Mouse (Mus musculus) forebrain, embryonic 14.5 days (tissue): ENCODE results near the gene Ralgps1. TPM values are rescaled to one million over a fixed set of nuclear protein-coding genes. Genes with fewer than 3 reads are reported as not detected.

Source experiments
- ATAC-seq: fragments of 200-750 bp; cut with Nextera tagmentation; 2 replicates; pipeline ENCODE4 v1.8.0; 2017; ENCODE audit warnings: mild to moderate bottlenecking, moderate library complexity
- DNase-seq: peaks from one replicate; pipeline ENCODE4 v3.0.0-alpha.2; 2015; ENCODE audit warnings: low spot score
- H3K27ac ChIP-seq: fragments of 300-500 bp; sonication (generic); 2 replicates; pipeline ENCODE4 v1.5.1; 2014; ENCODE audit warnings: low read depth, mild to moderate bottlenecking, control low read depth, low read length, moderate library complexity
- H3K27me3 ChIP-seq: fragments of 300-500 bp; sonication (generic); replicated peaks from 2 replicates; pipeline ENCODE4 v1.6.1; 2014; ENCODE audit warnings: low read length, control low read depth, mixed read lengths; ENCODE audit not compliant: control insufficient read depth, insufficient read depth
- H3K36me3 ChIP-seq: fragments of 300-500 bp; sonication (generic); 2 replicates; pipeline ENCODE4 v1.6.1; 2014; ENCODE audit warnings: low read length, control low read depth; ENCODE audit not compliant: control insufficient read depth, insufficient read depth
- H3K4me1 ChIP-seq: fragments of 300-500 bp; sonication (generic); 2 replicates; pipeline ENCODE4 v1.6.1; 2014; ENCODE audit warnings: antibody characterized with exemption, low read length, control low read depth; ENCODE audit not compliant: control insufficient read depth, insufficient read depth
- H3K4me2 ChIP-seq: fragments of 300-500 bp; sonication (generic); 2 replicates; pipeline ENCODE4 v1.6.1; 2014; ENCODE audit warnings: mild to moderate bottlenecking, control low read depth, low read length
- H3K4me3 ChIP-seq: fragments of 300-500 bp; sonication (generic); 2 replicates; pipeline ENCODE4 v1.5.1; 2014; ENCODE audit warnings: low read depth, low read length, control low read depth
- H3K9ac ChIP-seq: fragments of 300-500 bp; sonication (generic); 2 replicates; pipeline ENCODE4 v1.6.1; 2014; ENCODE audit warnings: mild to moderate bottlenecking, low read length, control low read depth, moderate library complexity
- H3K9me3 ChIP-seq: fragments of 300-500 bp; sonication (generic); replicated peaks from 2 replicates; pipeline ENCODE4 v1.6.1; 2016; ENCODE audit warnings: low read length, control low read depth, mixed read lengths; ENCODE audit not compliant: control insufficient read depth
- WGBS: fragments of 180-500 bp; shearing (Covaris S2); extraction: QIAGEN DNeasy Blood & Tissue Kit; methylation state at CpG from one replicate; pipeline ENCODE4 v1.1.7; 2014; 5-methylcytosine and 5-hydroxymethylcytosine counted together
- polyA plus RNA-seq: library from polyadenylated mRNA; unstranded; fragments of >200 nt; fragmentation: Nextera tagmentation; extraction: Ambion mirVana; gene quantifications from 2 replicates; pipeline ENCODE4 v1.2.1, GENCODE M21; 2014

Gene Ralgps1
- polyA plus RNA-seq, 1 experiment from 2014 or later: 32.6 TPM

- 86% methylated on average over 12 of the region's 12 CpGs for WGBS
- Histone ChIP-seq H3K4me1 (no peaks in the 10 kb centered on the region), H3K4me2 (no peak overlapping the region), H3K4me3 (no peak overlapping the region), H3K27me3 (no peaks in the 10 kb centered on the region), H3K27ac (no peak overlapping the region), H3K36me3 (peaks cover 22% of the 10 kb centered on the region), H3K9me3 (no peaks in the 10 kb centered on the region), H3K9ac (no peak overlapping the region)
- ATAC-seq (no peak), DNase-seq (peak; percentile 10)
Observed at GRCm38 (mm10) chr2:33274719-33275490, 96.4 kb downstream of the Ralgps1 start.

GRCm38 (mm10) chr2:33272665-33273439 lies 98.4 kb downstream of the Ralgps1 start:
- DNase-seq (no peak), ATAC-seq (no peak)
- Histone ChIP-seq H3K9ac (no peak overlapping the region), H3K9me3 (no peaks in the 10 kb centered on the region), H3K4me2 (no peak overlapping the region), H3K4me1 (0 out of 2 replicates have a peak, but pooled peaks cover 2% of the 10 kb centered on the region), H3K27me3 (no peaks in the 10 kb centered on the region), H3K27ac (no peak overlapping the region), H3K4me3 (no peak overlapping the region), H3K36me3 (peaks cover 32% of the 10 kb centered on the region)
- 81% methylated on average over 4 of the region's 4 CpGs for WGBS

- ATAC-seq (no peak), DNase-seq (peak; percentile 22)
- WGBS: 52% methylated on average over 1 of the region's 1 CpGs
- Histone ChIP-seq H3K9me3 (no peaks in the 10 kb centered on the region), H3K36me3 (peaks cover 29% of the 10 kb centered on the region), H3K4me2 (no peak overlapping the region), H3K4me3 (no peak overlapping the region), H3K4me1 (peaks cover 12% of the 10 kb centered on the region), H3K27me3 (no peaks in the 10 kb centered on the region), H3K27ac (no peak overlapping the region), H3K9ac (no peak overlapping the region)
Observed at GRCm38 (mm10) chr2:33271511-33271910, 99.8 kb downstream of the Ralgps1 start.

- H3K27ac ChIP-seq: no peak overlapping the region
- H3K36me3 ChIP-seq: peaks cover 29% of the 10 kb centered on the region
- WGBS: 91% methylated on average over 2 of the region's 2 CpGs
- no peak overlapping the region for H3K9ac ChIP-seq
- H3K4me2 ChIP-seq: no peak overlapping the region
- no peaks in the 10 kb centered on the region for H3K9me3 ChIP-seq
- no peaks in the 10 kb centered on the region for H3K27me3 ChIP-seq
- peaks cover 12% of the 10 kb centered on the region for H3K4me1 ChIP-seq
- H3K4me3 ChIP-seq: no peak overlapping the region
- no peak for DNase-seq
- no peak for ATAC-seq
Observed at GRCm38 (mm10) chr2:33270569-33270968, 100.7 kb downstream of the Ralgps1 start.

GRCm38 (mm10) chr2:33269132-33269493 lies 102.2 kb downstream of the Ralgps1 start:
- H3K36me3 ChIP-seq: peaks cover 24% of the 10 kb centered on the region
- DNase-seq (no peak), ATAC-seq (no peak)
- peaks cover 12% of the 10 kb centered on the region for H3K4me1 ChIP-seq
- no peak overlapping the region for H3K9ac ChIP-seq
- H3K4me2 ChIP-seq: no peak overlapping the region
- no peaks in the 10 kb centered on the region for H3K9me3 ChIP-seq
- 94% methylated on average over 2 of the region's 2 CpGs for WGBS
- H3K27me3 ChIP-seq: no peaks in the 10 kb centered on the region
- H3K27ac ChIP-seq: no peak overlapping the region
- H3K4me3 ChIP-seq: no peak overlapping the region

GRCm38 (mm10) chr2:33268384-33269131 lies 102.7 kb downstream of the Ralgps1 start:
- Histone ChIP-seq H3K27ac (no peak overlapping the region), H3K9me3 (no peaks in the 10 kb centered on the region), H3K4me3 (no peak overlapping the region), H3K4me2 (no peak overlapping the region), H3K27me3 (no peaks in the 10 kb centered on the region), H3K9ac (no peak overlapping the region), H3K4me1 (peaks cover 12% of the 10 kb centered on the region), H3K36me3 (peaks cover 24% of the 10 kb centered on the region)
- WGBS: 88% methylated on average over 6 of the region's 6 CpGs
- ATAC-seq (no peak), DNase-seq (no peak)

- Histone ChIP-seq H3K36me3 (peaks cover 13% of the 10 kb centered on the region; the same call in 1 of the 2 replicates), H3K9me3 (no peaks in the 10 kb centered on the region), H3K27me3 (no peaks in the 10 kb centered on the region), H3K4me1 (peaks cover 12% of the 10 kb centered on the region), H3K4me2 (no peak overlapping the region), H3K4me3 (no peak overlapping the region), H3K9ac (no peak overlapping the region), H3K27ac (peak overlapping the region; percentile 65; the same call in 1 of the 2 replicates)
- ATAC-seq (peak; percentile 77), DNase-seq (peak; percentile 79)
- WGBS: 15% methylated on average over 1 of the region's 1 CpGs
Observed at GRCm38 (mm10) chr2:33267075-33267474, 104.2 kb downstream of the Ralgps1 start.

GRCm38 (mm10) chr2:33265793-33266192 lies 105.5 kb downstream of the Ralgps1 start:
- ATAC-seq (no peak), DNase-seq (no peak)
- H3K4me2 ChIP-seq: no peak overlapping the region
- peaks cover 13% of the 10 kb centered on the region; the same call in 1 of the 2 replicates for H3K36me3 ChIP-seq
- no peaks in the 10 kb centered on the region for H3K27me3 ChIP-seq
- H3K4me1 ChIP-seq: peaks cover 15% of the 10 kb centered on the region
- no peak overlapping the region for H3K9ac ChIP-seq
- H3K27ac ChIP-seq: no peak overlapping the region
- H3K4me3 ChIP-seq: no peak overlapping the region
- no peaks in the 10 kb centered on the region for H3K9me3 ChIP-seq
- 79% methylated on average over 3 of the region's 3 CpGs for WGBS
